Mouse (Mus musculus): ENCODE measurements at regions not wholly inside any gene's neighbourhood (a gene's known extent, or its start where the extent isn't known, plus 50 kb on each side); places are given as distances from the start of the nearest gene placed in this dataset.
"Not testable (repeated sequence)": the region's sequence is repeated elsewhere in the genome, so short reads cannot be mapped to it uniquely, and the experiment has no call there.

DNA sequence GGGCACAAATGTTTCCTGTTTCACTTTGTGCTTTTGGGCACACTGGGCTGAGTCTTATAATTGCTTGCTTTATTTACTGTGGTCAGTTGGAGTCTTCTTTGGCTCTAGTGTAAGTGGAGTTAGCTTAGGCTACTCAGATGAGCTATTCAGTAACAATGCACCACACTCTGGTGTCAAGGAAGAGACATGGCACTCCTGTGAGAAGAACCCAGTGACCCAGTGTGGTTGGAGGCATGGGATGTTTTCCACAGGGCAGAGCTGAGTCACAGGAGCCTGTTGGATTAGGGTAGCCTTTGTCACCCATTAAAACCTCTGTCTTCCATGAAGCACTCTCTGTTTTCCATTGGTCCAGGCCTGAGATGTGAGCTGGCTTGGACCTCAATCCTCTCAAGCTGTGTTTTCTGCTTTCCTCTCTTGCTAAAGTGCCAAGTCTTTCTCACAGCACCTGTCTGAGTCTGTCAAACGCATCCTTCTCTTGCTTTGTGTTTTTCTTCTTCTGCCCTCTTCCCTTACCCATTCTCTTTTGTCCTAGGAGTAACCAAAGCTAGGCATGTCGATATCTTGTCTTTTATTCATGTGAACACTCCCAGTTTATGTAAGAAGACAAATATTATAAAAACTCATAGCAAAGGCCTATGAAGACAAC is 83.2 kb downstream of the Cxcr4 start:
- no peak overlapping the region for H3K4me3 ChIP-seq (ENCODE audit: low read depth, low read length)
- H3K9me3 ChIP-seq (ENCODE audit: control insufficient read depth, low read length) = no peaks in the 10 kb centered on the region
- no peaks in the 10 kb centered on the region for H3K27me3 ChIP-seq (ENCODE audit: control insufficient read depth, insufficient read depth, low read length)
- no peak overlapping the region for H3K9ac ChIP-seq (replicated peaks; ENCODE audit: low read depth, low read length)
- no peaks in the 10 kb centered on the region for H3K4me1 ChIP-seq (ENCODE audit: control insufficient read depth, insufficient read depth, low read length)
- H3K4me2 ChIP-seq (ENCODE audit: low read depth, low read length) = no peak overlapping the region
- 84% methylated on average over 2 of the region's 2 CpGs for WGBS
- H3K36me3 ChIP-seq (ENCODE audit: control insufficient read depth, insufficient read depth, low read length) = no peaks in the 10 kb centered on the region
- no peak overlapping the region for H3K27ac ChIP-seq (ENCODE audit: low read depth, low read length)
- ATAC-seq (ENCODE audit: low read depth) = no peak

DNA sequence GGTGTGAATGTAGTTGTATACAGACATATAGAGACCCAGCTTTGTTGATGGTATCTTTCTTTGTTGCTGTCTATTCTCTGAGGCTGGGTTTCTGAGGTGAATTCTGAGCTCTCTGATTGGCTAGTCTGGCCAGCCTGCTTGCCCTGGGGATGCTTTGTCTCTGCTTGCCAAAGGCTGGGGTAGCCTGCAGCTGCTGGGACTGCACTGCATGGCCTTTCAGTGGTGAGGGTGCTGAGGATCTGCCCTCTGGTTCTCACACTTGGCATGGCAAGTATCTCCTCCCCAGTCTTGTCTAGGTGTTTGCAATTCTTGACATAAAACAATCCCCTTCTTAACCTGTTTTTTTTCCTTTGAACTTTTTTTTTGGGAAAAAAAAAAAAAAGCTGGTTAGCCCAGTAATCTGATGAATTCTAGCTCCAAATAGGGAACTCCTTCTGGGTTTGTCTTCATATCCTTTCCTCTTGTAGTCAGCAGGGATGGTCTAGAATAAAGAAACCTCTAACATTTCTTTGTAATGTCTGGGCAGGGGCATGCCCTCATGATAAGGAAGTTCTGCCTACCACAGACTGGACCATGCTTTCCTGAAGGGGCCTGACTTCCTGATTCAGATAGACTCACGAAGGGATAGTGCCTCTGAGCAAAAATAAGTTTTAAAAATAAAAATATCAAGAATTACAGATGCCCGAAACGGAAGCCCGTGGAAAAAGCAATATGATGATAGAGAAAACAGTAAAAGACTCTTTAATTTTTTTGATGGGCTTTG is 85.4 kb downstream of the Cxcr4 start:
- 90% methylated on average over 4 of the region's 4 CpGs for WGBS
- no peaks in the 10 kb centered on the region for H3K9me3 ChIP-seq (ENCODE audit: control insufficient read depth, low read length)
- no peaks in the 10 kb centered on the region for H3K4me1 ChIP-seq (ENCODE audit: control insufficient read depth, insufficient read depth, low read length)
- no peak overlapping the region for H3K27ac ChIP-seq (ENCODE audit: low read depth, low read length)
- H3K36me3 ChIP-seq (ENCODE audit: control insufficient read depth, insufficient read depth, low read length) = no peaks in the 10 kb centered on the region
- ATAC-seq (ENCODE audit: low read depth) = no peak
- H3K27me3 ChIP-seq (ENCODE audit: control insufficient read depth, insufficient read depth, low read length) = no peaks in the 10 kb centered on the region
- no peak overlapping the region for H3K4me2 ChIP-seq (ENCODE audit: low read depth, low read length)
- no peak overlapping the region for H3K9ac ChIP-seq (replicated peaks; ENCODE audit: low read depth, low read length)
- H3K4me3 ChIP-seq (ENCODE audit: low read depth, low read length) = no peak overlapping the region

DNA sequence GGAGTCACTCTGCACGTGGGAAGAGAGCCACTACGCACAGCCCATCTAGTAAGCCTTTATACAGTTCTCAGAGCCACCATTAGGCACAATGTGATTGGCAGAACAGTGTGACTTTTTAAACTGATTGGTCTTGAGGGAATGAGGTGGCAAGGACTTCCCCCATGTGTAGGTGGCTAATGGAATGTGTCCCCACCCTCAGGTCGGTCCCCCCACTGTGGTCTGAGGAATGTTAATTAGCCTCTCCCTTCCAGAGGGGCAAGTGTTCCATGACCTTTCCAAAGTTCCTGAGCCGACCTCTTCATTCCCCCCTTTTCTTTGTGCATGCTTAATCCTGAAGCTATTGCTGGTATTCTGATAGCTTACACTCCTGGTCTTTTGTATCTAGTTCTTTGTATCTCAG is 87.2 kb upstream of the Dars start:
- Histone ChIP-seq H3K36me3 (ENCODE audit: control insufficient read depth, insufficient read depth, low read length) (no peaks in the 10 kb centered on the region), H3K4me2 (ENCODE audit: low read depth, low read length) (no peak overlapping the region), H3K27me3 (ENCODE audit: control insufficient read depth, insufficient read depth, low read length) (no peaks in the 10 kb centered on the region), H3K4me3 (ENCODE audit: low read depth, low read length) (no peak overlapping the region), H3K27ac (ENCODE audit: low read depth, low read length) (no peak overlapping the region), H3K9me3 (ENCODE audit: control insufficient read depth, low read length) (no peaks in the 10 kb centered on the region), H3K9ac (replicated peaks; ENCODE audit: low read depth, low read length) (no peak overlapping the region), H3K4me1 (ENCODE audit: control insufficient read depth, insufficient read depth, low read length) (no peaks in the 10 kb centered on the region)
- 72% methylated on average over 4 of the region's 4 CpGs for WGBS
- ATAC-seq (ENCODE audit: low read depth) = no peak

DNA sequence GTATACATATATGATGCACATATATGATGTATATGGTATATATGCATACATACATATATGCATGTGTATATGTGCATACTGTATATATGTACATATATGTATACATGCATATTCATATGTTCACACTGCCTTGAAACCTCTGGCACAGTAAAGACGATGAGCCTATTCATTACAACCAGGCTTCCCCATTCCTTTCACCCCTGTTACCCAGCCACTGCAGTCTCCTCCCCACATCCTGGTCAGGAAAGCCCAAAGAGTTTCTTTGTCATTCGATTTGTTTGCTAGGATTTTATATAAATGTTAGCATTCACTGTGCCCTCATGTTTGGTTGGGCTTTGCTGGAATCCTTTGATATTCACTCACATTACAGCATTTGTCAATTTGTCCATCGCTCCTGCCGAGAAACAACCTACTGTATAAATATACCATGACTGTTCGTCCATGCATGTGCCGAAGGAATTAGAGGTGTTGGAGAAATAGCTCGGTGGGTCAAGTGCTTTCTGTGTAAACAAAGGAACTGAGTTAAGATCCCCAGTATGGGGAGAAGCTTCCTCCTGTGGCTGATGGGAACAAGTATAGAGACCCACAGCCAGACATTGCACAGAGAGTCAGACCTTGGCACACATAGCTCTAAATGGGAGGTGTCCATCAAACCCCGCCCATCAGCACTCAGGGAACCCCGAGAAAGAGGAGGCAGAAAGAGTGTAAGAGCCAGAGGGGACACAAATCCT is 81.0 kb upstream of the Dars start:
- ATAC-seq (ENCODE audit: low read depth) = no peak
- no peaks in the 10 kb centered on the region for H3K27me3 ChIP-seq (ENCODE audit: control insufficient read depth, insufficient read depth, low read length)
- no peak overlapping the region for H3K27ac ChIP-seq (ENCODE audit: low read depth, low read length)
- no peak overlapping the region for H3K4me3 ChIP-seq (ENCODE audit: low read depth, low read length)
- H3K4me2 ChIP-seq (ENCODE audit: low read depth, low read length) = no peak overlapping the region
- H3K36me3 ChIP-seq (ENCODE audit: control insufficient read depth, insufficient read depth, low read length) = no peaks in the 10 kb centered on the region
- 67% methylated on average over 9 of the region's 9 CpGs for WGBS
- H3K9ac ChIP-seq (replicated peaks; ENCODE audit: low read depth, low read length) = no peak overlapping the region
- H3K9me3 ChIP-seq (ENCODE audit: control insufficient read depth, low read length) = no peaks in the 10 kb centered on the region
- no peaks in the 10 kb centered on the region for H3K4me1 ChIP-seq (ENCODE audit: control insufficient read depth, insufficient read depth, low read length)

DNA sequence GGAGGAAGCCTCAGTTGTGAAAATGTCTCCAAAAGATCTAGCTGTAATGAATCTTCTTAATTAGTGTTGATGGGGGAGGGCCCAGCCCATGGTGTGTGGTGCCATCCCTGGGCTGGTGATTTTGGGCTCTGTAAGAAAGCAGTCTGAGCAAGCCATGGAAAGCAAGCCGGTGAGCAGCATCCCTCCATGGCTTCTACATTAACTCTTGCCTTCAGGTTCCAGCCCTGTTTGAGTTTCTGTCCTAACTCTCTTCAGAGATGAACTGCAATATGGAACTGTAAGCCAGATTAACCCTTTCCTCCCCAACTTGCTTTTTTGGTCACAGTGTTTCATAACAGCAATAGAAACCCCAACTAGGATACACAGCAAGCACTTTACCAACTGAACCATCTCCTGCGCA is 75.1 kb upstream of the Dars start:
- no peak for ATAC-seq (ENCODE audit: low read depth)
- Histone ChIP-seq H3K27me3 (ENCODE audit: control insufficient read depth, insufficient read depth, low read length) (no peaks in the 10 kb centered on the region), H3K4me3 (ENCODE audit: low read depth, low read length) (no peak overlapping the region), H3K9me3 (ENCODE audit: control insufficient read depth, low read length) (no peaks in the 10 kb centered on the region), H3K4me1 (ENCODE audit: control insufficient read depth, insufficient read depth, low read length) (no peaks in the 10 kb centered on the region), H3K9ac (replicated peaks; ENCODE audit: low read depth, low read length) (no peak overlapping the region), H3K36me3 (ENCODE audit: control insufficient read depth, insufficient read depth, low read length) (no peaks in the 10 kb centered on the region), H3K27ac (ENCODE audit: low read depth, low read length) (no peak overlapping the region), H3K4me2 (ENCODE audit: low read depth, low read length) (no peak overlapping the region)
- whole genome bisulfite sequencing = 100% methylated on average over 2 of the region's 2 CpGs

DNA sequence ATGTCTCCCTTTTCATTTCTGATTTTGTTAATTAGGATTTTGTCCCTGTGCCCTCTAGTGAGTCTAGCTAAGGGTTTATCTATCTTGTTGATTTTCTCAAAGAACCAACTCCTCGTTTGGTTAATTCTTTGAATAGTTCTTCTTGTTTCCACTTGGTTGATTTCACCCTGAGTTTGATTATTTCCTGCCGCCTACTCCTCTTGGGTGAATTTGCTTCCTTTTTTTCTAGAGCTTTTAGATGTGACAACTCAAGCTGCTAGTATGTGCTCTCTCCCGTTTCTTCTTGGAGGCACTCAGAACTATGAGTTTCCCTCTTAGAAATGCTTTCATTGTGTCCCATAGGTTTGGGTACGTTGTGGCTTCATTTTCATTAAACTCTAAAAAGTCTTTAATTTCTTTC is 70.0 kb upstream of the Dars start:
- H3K9me3 ChIP-seq (ENCODE audit: control insufficient read depth, low read length); H3K4me2 ChIP-seq (ENCODE audit: low read depth, low read length); H3K9ac ChIP-seq (replicated peaks; ENCODE audit: low read depth, low read length); H3K4me3 ChIP-seq (ENCODE audit: low read depth, low read length); H3K36me3 ChIP-seq (ENCODE audit: control insufficient read depth, insufficient read depth, low read length); H3K27ac ChIP-seq (ENCODE audit: low read depth, low read length); H3K4me1 ChIP-seq (ENCODE audit: control insufficient read depth, insufficient read depth, low read length); ATAC-seq (ENCODE audit: low read depth); H3K27me3 ChIP-seq (ENCODE audit: control insufficient read depth, insufficient read depth, low read length): not testable (repeated sequence)
- WGBS = 82% methylated on average over 3 of the region's 4 CpGs

- no peaks in the 10 kb centered on the region for H3K36me3 ChIP-seq (ENCODE audit: control insufficient read depth, insufficient read depth, low read length)
- H3K9me3 ChIP-seq (ENCODE audit: control insufficient read depth, low read length) = no peaks in the 10 kb centered on the region
- no peaks in the 10 kb centered on the region; the same call in 1 of the 2 replicates for H3K4me1 ChIP-seq (ENCODE audit: control insufficient read depth, insufficient read depth, low read length)
- H3K27me3 ChIP-seq (ENCODE audit: control insufficient read depth, insufficient read depth, low read length) = no peaks in the 10 kb centered on the region
- ATAC-seq (ENCODE audit: low read depth) = no peak
- no peak overlapping the region for H3K9ac ChIP-seq (replicated peaks; ENCODE audit: low read depth, low read length)
- 89% methylated on average over 6 of the region's 6 CpGs for WGBS
- H3K4me3 ChIP-seq (ENCODE audit: low read depth, low read length) = no peak overlapping the region
- H3K27ac ChIP-seq (ENCODE audit: low read depth, low read length) = no peak overlapping the region
- H3K4me2 ChIP-seq (ENCODE audit: low read depth, low read length) = no peak overlapping the region
These were observed 61.2 kb upstream of the Dars start for GRCm38 (mm10) chr1:128478376-128478775.

DNA sequence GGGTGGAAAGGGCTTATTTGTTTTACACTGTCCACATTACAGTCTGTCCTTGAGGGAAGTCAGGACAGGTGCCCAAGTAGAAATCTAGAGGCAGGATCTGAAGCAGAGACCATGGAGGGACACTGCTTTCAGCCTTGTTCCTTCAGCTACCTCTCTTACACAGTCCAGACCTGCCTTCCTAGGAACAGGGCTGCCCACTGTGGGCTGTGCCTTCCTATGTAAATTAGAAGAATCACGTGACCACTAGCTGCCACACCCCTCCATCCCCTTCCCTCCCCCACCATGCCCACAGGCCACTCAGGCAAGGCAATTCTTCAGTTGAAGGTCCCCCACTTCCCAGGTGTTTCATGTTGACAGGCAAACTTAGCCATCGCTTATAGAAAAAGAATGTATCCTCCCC is 60.5 kb upstream of the Dars start:
- no peak for ATAC-seq (ENCODE audit: low read depth)
- Histone ChIP-seq H3K9me3 (ENCODE audit: control insufficient read depth, low read length) (no peaks in the 10 kb centered on the region), H3K4me1 (ENCODE audit: control insufficient read depth, insufficient read depth, low read length) (no peaks in the 10 kb centered on the region; the same call in 1 of the 2 replicates), H3K9ac (replicated peaks; ENCODE audit: low read depth, low read length) (no peak overlapping the region), H3K36me3 (ENCODE audit: control insufficient read depth, insufficient read depth, low read length) (no peaks in the 10 kb centered on the region), H3K4me2 (ENCODE audit: low read depth, low read length) (no peak overlapping the region), H3K27ac (ENCODE audit: low read depth, low read length) (no peak overlapping the region), H3K4me3 (ENCODE audit: low read depth, low read length) (no peak overlapping the region), H3K27me3 (ENCODE audit: control insufficient read depth, insufficient read depth, low read length) (no peaks in the 10 kb centered on the region)
- 87% methylated on average over 2 of the region's 2 CpGs for WGBS

DNA sequence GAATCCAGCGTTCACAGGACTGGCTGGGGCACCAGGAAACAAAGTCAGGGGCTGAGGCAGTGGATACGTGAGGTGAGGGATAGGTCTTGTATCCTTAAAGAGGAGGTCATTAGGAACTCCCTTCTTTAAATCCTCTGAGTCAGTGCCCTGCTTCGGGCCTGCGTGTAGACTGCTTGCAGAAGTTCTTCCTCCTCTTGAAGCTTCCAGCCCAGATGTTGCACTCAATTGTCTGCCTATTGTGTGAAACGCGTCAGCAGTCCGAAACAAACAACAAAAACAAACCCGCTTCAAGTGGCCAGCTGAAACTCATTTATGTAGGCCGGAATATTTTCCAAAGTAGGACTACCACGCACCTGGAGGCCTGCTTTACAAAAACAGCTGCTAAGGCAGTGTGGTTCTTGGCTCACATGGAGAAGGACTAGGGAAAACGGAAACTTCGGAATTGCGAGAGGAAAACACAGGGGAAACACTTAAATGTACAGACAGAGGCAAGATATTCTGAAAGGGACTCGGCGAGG is 55.6 kb upstream of the Dars start:
- peak overlapping the region; percentile 0; the same call in 1 of the 2 replicates for H3K9ac ChIP-seq (replicated peaks; ENCODE audit: low read depth, low read length)
- ATAC-seq (ENCODE audit: low read depth) = no peak
- H3K4me1 ChIP-seq (ENCODE audit: control insufficient read depth, insufficient read depth, low read length) = no peaks in the 10 kb centered on the region; the same call in 1 of the 2 replicates
- H3K36me3 ChIP-seq (ENCODE audit: control insufficient read depth, insufficient read depth, low read length) = no peaks in the 10 kb centered on the region
- H3K4me3 ChIP-seq (ENCODE audit: low read depth, low read length) = peak overlapping the region; percentile 28
- H3K27ac ChIP-seq (ENCODE audit: low read depth, low read length) = peak overlapping the region; percentile 65; the same call in 1 of the 2 replicates
- 14% methylated on average over 15 of the region's 15 CpGs for WGBS
- H3K27me3 ChIP-seq (ENCODE audit: control insufficient read depth, insufficient read depth, low read length) = no peaks in the 10 kb centered on the region
- H3K4me2 ChIP-seq (ENCODE audit: low read depth, low read length) = peak overlapping the region; percentile 49
- no peaks in the 10 kb centered on the region for H3K9me3 ChIP-seq (ENCODE audit: control insufficient read depth, low read length)
